Mouse (Mus musculus) limb, embryonic 12.5 days (tissue): ENCODE results near the gene Olfr750. TPM values are rescaled to one million over a fixed set of nuclear protein-coding genes. Genes with fewer than 3 reads are reported as not detected.

Source experiments
- ATAC-seq: fragments of 200-750 bp; cut with Nextera tagmentation; 2 replicates; pipeline ENCODE4 v1.8.0; 2017; ENCODE audit warnings: low read depth, moderate TSS enrichment; ENCODE audit not compliant: insufficient number of reproducible peaks, insufficient read depth, low FRiP score, low TSS enrichment
- H3K27ac ChIP-seq: fragments of 300-500 bp; sonication (generic); 2 replicates; pipeline ENCODE4 v1.5.1; 2016; ENCODE audit warnings: mild to moderate bottlenecking, moderate library complexity
- H3K27me3 ChIP-seq: fragments of 300-500 bp; sonication (generic); 2 replicates; pipeline ENCODE4 v1.6.1; 2016; ENCODE audit warnings: mild to moderate bottlenecking, moderate library complexity
- H3K36me3 ChIP-seq: fragments of 300-500 bp; sonication (generic); 2 replicates; pipeline ENCODE4 v1.6.1; 2016; ENCODE audit warnings: mild to moderate bottlenecking, moderate library complexity
- H3K4me1 ChIP-seq: fragments of 300-500 bp; sonication (generic); replicated peaks from 2 replicates; pipeline ENCODE4 v1.6.1; 2016
- H3K4me2 ChIP-seq: fragments of 300-500 bp; sonication (generic); 2 replicates; pipeline ENCODE4 v1.6.1; 2016; ENCODE audit warnings: mild to moderate bottlenecking, moderate library complexity
- H3K4me3 ChIP-seq: fragments of 300-500 bp; sonication (generic); replicated peaks from 2 replicates; pipeline ENCODE4 v1.5.1; 2016; ENCODE audit warnings: mild to moderate bottlenecking
- H3K9ac ChIP-seq: fragments of 300-500 bp; sonication (generic); replicated peaks from 2 replicates; pipeline ENCODE4 v1.6.1; 2016; ENCODE audit warnings: mild to moderate bottlenecking, moderate library complexity
- H3K9me3 ChIP-seq: fragments of 300-500 bp; sonication (generic); 2 replicates; pipeline ENCODE4 v1.6.1; 2016; ENCODE audit warnings: mild to moderate bottlenecking, moderate library complexity
- WGBS: fragments of 180-500 bp; shearing (Covaris S2); methylation state at CpG from one replicate; pipeline ENCODE4 v1.1.7; 2016; 5-methylcytosine and 5-hydroxymethylcytosine counted together
- polyA plus RNA-seq: library from polyadenylated mRNA; unstranded; fragments of >200 nt; fragmentation: Nextera tagmentation; extraction: Ambion mirVana; gene quantifications from 2 replicates; pipeline ENCODE4 v1.2.1, GENCODE M21; 2016

Olfr750 gene
- polyA plus RNA-seq, 1 experiment from 2014 or later, result not detected

GRCm38 (mm10) chr14:51087762-51088161 is 13.5 kb upstream of the Olfr750 start:
- H3K4me2 ChIP-seq, result peak overlapping the region; percentile 68
- peaks cover 11% of the 10 kb centered on the region; the same call in 1 of the 2 replicates for H3K4me1 ChIP-seq
- H3K9ac ChIP-seq, result no peak overlapping the region
- peak overlapping the region; percentile 59 for H3K4me3 ChIP-seq
- no peak for ATAC-seq
- WGBS, result 11% methylated on average over 9 of the region's 9 CpGs
- H3K9me3 ChIP-seq, result no peaks in the 10 kb centered on the region
- H3K27ac ChIP-seq, result no peak overlapping the region
- H3K27me3 ChIP-seq, result peaks cover 16% of the 10 kb centered on the region
- H3K36me3 ChIP-seq, result no peaks in the 10 kb centered on the region

GRCm38 (mm10) chr14:51085911-51086310 is 11.7 kb upstream of the Olfr750 start:
- ATAC-seq, result no peak
- Histone ChIP-seq H3K4me2 (no peak overlapping the region), H3K4me1 (peaks cover 11% of the 10 kb centered on the region; the same call in 1 of the 2 replicates), H3K36me3 (no peaks in the 10 kb centered on the region), H3K9me3 (no peaks in the 10 kb centered on the region), H3K9ac (no peak overlapping the region), H3K27me3 (peaks cover 32% of the 10 kb centered on the region), H3K27ac (no peak overlapping the region), H3K4me3 (no peak overlapping the region)
- 81% methylated on average over 4 of the region's 4 CpGs for WGBS

- H3K27ac ChIP-seq, result no peak overlapping the region
- no peak for ATAC-seq
- H3K4me1 ChIP-seq, result peaks cover 11% of the 10 kb centered on the region; the same call in 1 of the 2 replicates
- WGBS, result 65% methylated on average over 2 of the region's 2 CpGs
- no peak overlapping the region for H3K9ac ChIP-seq
- H3K36me3 ChIP-seq, result no peaks in the 10 kb centered on the region
- H3K4me2 ChIP-seq, result no peak overlapping the region
- H3K9me3 ChIP-seq, result no peaks in the 10 kb centered on the region
- H3K27me3 ChIP-seq, result peaks cover 41% of the 10 kb centered on the region
- no peak overlapping the region for H3K4me3 ChIP-seq
These were observed 10.9 kb upstream of the Olfr750 start for GRCm38 (mm10) chr14:51085086-51085485.

- ATAC-seq, result no peak
- Histone ChIP-seq H3K4me3 (peak overlapping the region; percentile 55), H3K4me2 (peak overlapping the region; percentile 89), H3K9ac (no peak overlapping the region), H3K9me3 (no peaks in the 10 kb centered on the region), H3K27me3 (peaks cover 45% of the 10 kb centered on the region), H3K4me1 (peaks cover 11% of the 10 kb centered on the region; the same call in 1 of the 2 replicates), H3K36me3 (no peaks in the 10 kb centered on the region), H3K27ac (no peak overlapping the region)
- WGBS, result 11% methylated on average over 7 of the region's 7 CpGs
These were observed 9.6 kb upstream of the Olfr750 start for GRCm38 (mm10) chr14:51083805-51084204.

GRCm38 (mm10) chr14:51082599-51083581 is 8.7 kb upstream of the Olfr750 start:
- H3K9me3 ChIP-seq, result no peaks in the 10 kb centered on the region
- H3K4me2 ChIP-seq, result peak overlapping the region; percentile 89
- H3K9ac ChIP-seq, result peak overlapping the region; percentile 67
- ATAC-seq, result 0 out of 2 replicates have a peak, but pooled peaks have one; percentile 55
- H3K4me3 ChIP-seq, result peak overlapping the region; percentile 55
- H3K4me1 ChIP-seq, result peaks cover 9% of the 10 kb centered on the region; the same call in 1 of the 2 replicates
- H3K27ac ChIP-seq, result no peak overlapping the region
- peaks cover 45% of the 10 kb centered on the region for H3K27me3 ChIP-seq
- WGBS, result 2% methylated on average over 40 of the region's 40 CpGs
- no peaks in the 10 kb centered on the region for H3K36me3 ChIP-seq

GRCm38 (mm10) chr14:51081035-51081434 is 6.8 kb upstream of the Olfr750 start:
- no peak overlapping the region for H3K27ac ChIP-seq
- peaks cover 9% of the 10 kb centered on the region; the same call in 1 of the 2 replicates for H3K4me1 ChIP-seq
- peaks cover 45% of the 10 kb centered on the region for H3K27me3 ChIP-seq
- ATAC-seq, result no peak
- H3K36me3 ChIP-seq, result no peaks in the 10 kb centered on the region
- no peaks in the 10 kb centered on the region for H3K9me3 ChIP-seq
- no peak overlapping the region for H3K4me3 ChIP-seq
- H3K4me2 ChIP-seq, result no peak overlapping the region
- H3K9ac ChIP-seq, result no peak overlapping the region
- 85% methylated on average over 2 of the region's 2 CpGs for WGBS

- peaks cover 9% of the 10 kb centered on the region; the same call in 1 of the 2 replicates for H3K4me1 ChIP-seq
- no peak overlapping the region for H3K4me2 ChIP-seq
- H3K27me3 ChIP-seq, result peaks cover 42% of the 10 kb centered on the region
- no peaks in the 10 kb centered on the region for H3K36me3 ChIP-seq
- H3K4me3 ChIP-seq, result no peak overlapping the region
- 84% methylated on average over 1 of the region's 1 CpGs for WGBS
- no peak overlapping the region for H3K9ac ChIP-seq
- no peak overlapping the region for H3K27ac ChIP-seq
- H3K9me3 ChIP-seq, result no peaks in the 10 kb centered on the region
- ATAC-seq, result no peak
These were observed 4.9 kb upstream of the Olfr750 start for GRCm38 (mm10) chr14:51079180-51079579.

GRCm38 (mm10) chr14:51069617-51070016 is 4.6 kb downstream of the Olfr750 start:
- Histone ChIP-seq H3K27me3 (no peaks in the 10 kb centered on the region), H3K9me3 (no peaks in the 10 kb centered on the region), H3K4me1 (no peaks in the 10 kb centered on the region), H3K9ac (no peak overlapping the region), H3K4me3 (no peak overlapping the region), H3K4me2 (no peak overlapping the region), H3K27ac (no peak overlapping the region), H3K36me3 (no peaks in the 10 kb centered on the region)
- 94% methylated on average over 2 of the region's 2 CpGs for whole genome bisulfite sequencing
- no peak for ATAC-seq

GRCm38 (mm10) chr14:51068956-51069355 is 5.3 kb downstream of the Olfr750 start:
- no peak overlapping the region for H3K27ac ChIP-seq
- no peak overlapping the region for H3K9ac ChIP-seq
- no peaks in the 10 kb centered on the region for H3K27me3 ChIP-seq
- no peak overlapping the region for H3K4me2 ChIP-seq
- no peak for ATAC-seq
- no peaks in the 10 kb centered on the region for H3K9me3 ChIP-seq
- no peaks in the 10 kb centered on the region for H3K4me1 ChIP-seq
- WGBS, result 93% methylated on average over 5 of the region's 5 CpGs
- no peak overlapping the region for H3K4me3 ChIP-seq
- no peaks in the 10 kb centered on the region for H3K36me3 ChIP-seq

- Histone ChIP-seq H3K4me3 (no peak overlapping the region), H3K36me3 (no peaks in the 10 kb centered on the region), H3K27me3 (no peaks in the 10 kb centered on the region), H3K4me2 (no peak overlapping the region), H3K9me3 (no peaks in the 10 kb centered on the region), H3K27ac (no peak overlapping the region), H3K4me1 (no peaks in the 10 kb centered on the region; the same call in 1 of the 2 replicates), H3K9ac (no peak overlapping the region)
- whole genome bisulfite sequencing, result 79% methylated on average over 5 of the region's 5 CpGs
- ATAC-seq, result no peak
These were observed 13.5 kb downstream of the Olfr750 start for GRCm38 (mm10) chr14:51060761-51061160.

- Histone ChIP-seq H3K9me3 (no peaks in the 10 kb centered on the region), H3K27me3 (no peaks in the 10 kb centered on the region), H3K36me3 (no peaks in the 10 kb centered on the region), H3K27ac (no peak within 1 kb of the TSS), H3K4me3 (no peak within 1 kb of the TSS), H3K9ac (no peak within 1 kb of the TSS), H3K4me1 (peaks cover 5% of the 10 kb centered on the region; the same call in 1 of the 2 replicates), H3K4me2 (no peak within 1 kb of the TSS)
- 73% methylated on average over 9 of the region's 9 CpGs for WGBS
- no peak for ATAC-seq
These were observed 16.8 kb downstream of the Olfr750 start, which contains the start of gene Rnase12 for GRCm38 (mm10) chr14:51057401-51057831. Rnase12 (minus strand) TSS chr14:51057661.
